33 mouse cellular contexts compared by ENCODE assay signal in genomic region chr11:33197133-33197514, GRCm38 (mm10). TPM values are rescaled to one million over a fixed set of nuclear protein-coding genes. Genes with fewer than 3 reads are reported as not detected.
DNase-seq lines count a peak whose midpoint lies in the region; ATAC-seq lines count a peak whose summit lies in the region.
"Had no signal": no experiment of that assay in that cellular context is flagged by ENCODE, and none has a peak within 500 bp of the region (broad histone marks: within the 10 kb centered on the region; RNA-seq: fewer than 3 reads in every experiment).

No protein-coding gene starts in this region.

- peak overlapping the region; percentile 52 for H3K4me2 ChIP-seq in hindbrain, embryonic 13.5 days
- H3K4me2 ChIP-seq in neural tube, embryonic 13.5 days = peak overlapping the region; percentile 49
- H3K4me2 ChIP-seq: forebrain, embryonic 13.5 days; heart, embryonic 11.5 days; limb, embryonic 12.5 days; liver, embryonic 11.5 days had no signal

- H3K4me1 ChIP-seq in embryonic facial prominence, embryonic 10.5 days = peaks cover 46% of the 10 kb centered on the region
- H3K4me1 ChIP-seq in hindbrain, embryonic 13.5 days (replicated peaks) = peaks cover 47% of the 10 kb centered on the region
- peaks cover 59% of the 10 kb centered on the region for H3K4me1 ChIP-seq in neural tube, embryonic 13.5 days (replicated peaks)

- H3K27ac ChIP-seq in embryonic facial prominence, embryonic 10.5 days (replicated peaks) = no peak overlapping the region
- H3K27ac ChIP-seq in hindbrain, embryonic 13.5 days = peak overlapping the region; percentile 90
- peak overlapping the region; percentile 95 for H3K27ac ChIP-seq in neural tube, embryonic 13.5 days (replicated peaks)
- H3K27ac ChIP-seq: forebrain, embryonic 13.5 days; gastrocnemius, adult 2 months; layer of hippocampus, adult 2 months; limb, embryonic 12.5 days had no signal

- peaks cover 100% of the 10 kb centered on the region for H3K27me3 ChIP-seq in embryonic facial prominence, embryonic 10.5 days (replicated peaks; ENCODE audit: low read depth, poor library complexity, severe bottlenecking)
- H3K27me3 ChIP-seq in hindbrain, embryonic 13.5 days = peaks cover 95% of the 10 kb centered on the region
- H3K27me3 ChIP-seq in neural tube, embryonic 13.5 days = peaks cover 91% of the 10 kb centered on the region

- DNase-seq in embryo, embryonic 10.5 days (ENCODE audit: low spot score) = peak; percentile 30
- DNase-seq in embryo, embryonic 10 days (ENCODE audit: low spot score) = no peak
- DNase-seq in embryonic facial prominence, embryonic 10.5 days (ENCODE audit: low spot score) = peak; percentile 28
- no peak for DNase-seq in ovary, adult 18-20 months (ENCODE audit: low spot score)
- DNase-seq in gastrocnemius, postnatal 25 days = no peak
- DNase-seq: adrenal gland, postnatal 10 days; gastrocnemius, adult 2 months; kidney, adult 9 months; kidney, postnatal 25 days; liver, postnatal 0 days; lung, postnatal 10 days; right cerebral cortex, adult 18-20 months; right cerebral cortex, postnatal 4 days; thymus, postnatal 14 days had no signal

- H3K4me3 ChIP-seq in embryonic facial prominence, embryonic 10.5 days = no peak overlapping the region
- H3K4me3 ChIP-seq in hindbrain, embryonic 13.5 days = peak overlapping the region; percentile 47; the same call in 1 of the 2 replicates
- peak overlapping the region; percentile 53 for H3K4me3 ChIP-seq in neural tube, embryonic 13.5 days
- H3K4me3 ChIP-seq: forebrain, embryonic 13.5 days; gastrocnemius, adult 2 months; layer of hippocampus, adult 2 months; limb, embryonic 12.5 days had no signal

- ATAC-seq in hindbrain, embryonic 13.5 days (ENCODE audit: low FRiP score) = no peak
- no peak for ATAC-seq in neural tube, embryonic 13.5 days (ENCODE audit: low read depth)
- ATAC-seq: activated CD4-positive, CD25-positive, alpha-beta regulatory T cell, adult 4 months; forebrain, embryonic 13.5 days; intestine, embryonic 16.5 days; liver, postnatal 0 days had no signal

- peak overlapping the region; percentile 74; the same call in 1 of the 2 replicates for H3K9ac ChIP-seq in hindbrain, embryonic 13.5 days
- H3K9ac ChIP-seq in neural tube, embryonic 13.5 days = peak overlapping the region; percentile 86
- H3K9ac ChIP-seq: forebrain, embryonic 13.5 days; limb, embryonic 12.5 days; liver, postnatal 0 days had no signal

- H3K36me3 ChIP-seq in embryonic facial prominence, embryonic 10.5 days (replicated peaks) = no peaks in the 10 kb centered on the region
- no peaks in the 10 kb centered on the region for H3K36me3 ChIP-seq in hindbrain, embryonic 13.5 days
- H3K36me3 ChIP-seq in neural tube, embryonic 13.5 days = no peaks in the 10 kb centered on the region; the same call in 1 of the 2 replicates
- H3K36me3 ChIP-seq: limb, embryonic 12.5 days; midbrain, embryonic 10.5 days had no signal

- H3K9me3 ChIP-seq in embryonic facial prominence, embryonic 10.5 days = peaks cover 7% of the 10 kb centered on the region
- H3K9me3 ChIP-seq in hindbrain, embryonic 13.5 days = no peaks in the 10 kb centered on the region; the same call in 1 of the 2 replicates
- 0 out of 2 replicates have a peak, but pooled peaks cover 3% of the 10 kb centered on the region for H3K9me3 ChIP-seq in neural tube, embryonic 13.5 days
- H3K9me3 ChIP-seq: forebrain, embryonic 13.5 days; limb, embryonic 12.5 days had no signal

- 19% methylated on average over 13 of the region's 13 CpGs for WGBS in embryonic facial prominence, embryonic 10.5 days
- WGBS in hindbrain, embryonic 13.5 days = 23% methylated on average over 13 of the region's 13 CpGs
- 24% methylated on average over 13 of the region's 13 CpGs for WGBS in neural tube, embryonic 13.5 days

RNA-seq across cellular contexts. Expression of gene Tlx3, which starts 6.3 kb away (rescaled TPM):
- 5.0 TPM in 2 replicates for polyA plus RNA-seq in embryonic facial prominence, embryonic 10.5 days (2016; fragmentation: Nextera tagmentation; extraction: Ambion mirVana)
- polyA plus RNA-seq in hindbrain, embryonic 13.5 days (2015; fragmentation: Nextera tagmentation; extraction: Ambion mirVana) = 20.2 and 29.0 TPM in 2 replicates
- 53.2 and 55.7 TPM in 2 replicates for polyA plus RNA-seq in neural tube, embryonic 13.5 days (2015; fragmentation: Nextera tagmentation; extraction: Ambion mirVana)
- not detected for total RNA-seq in gastrocnemius, postnatal 25 days (2021)
- total RNA-seq: common myeloid progenitor, adult 5-6 weeks; gastrocnemius, adult 2 months; hematopoietic stem cell, adult 5-6 weeks; layer of hippocampus, adult 2 months; layer of hippocampus, postnatal 25 days; MEL had no signal
- polyA plus RNA-seq: activated CD4-positive, CD25-positive, alpha-beta regulatory T cell, adult 4 months; C2C12; forebrain, embryonic 13.5 days; frontal cortex, adult 2 months; gonadal fat pad, adult 2 months; heart, embryonic 11.5 days; heart, postnatal 0 days; intestine, embryonic 16.5 days; liver, embryonic 11.5 days; liver, postnatal 0 days; stomach, embryonic 14.5 days had no signal

RNA-seq across cellular contexts. Expression of gene Npm1, which starts 34.1 kb away (rescaled TPM):
- polyA plus RNA-seq in embryonic facial prominence, embryonic 10.5 days (2016; fragmentation: Nextera tagmentation; extraction: Ambion mirVana) = 1,564 and 1,604 TPM in 2 replicates
- 542 and 556 TPM in 2 replicates for polyA plus RNA-seq in hindbrain, embryonic 13.5 days (2015; fragmentation: Nextera tagmentation; extraction: Ambion mirVana)
- 495 and 526 TPM in 2 replicates for polyA plus RNA-seq in neural tube, embryonic 13.5 days (2015; fragmentation: Nextera tagmentation; extraction: Ambion mirVana)
- total RNA-seq in gastrocnemius, postnatal 25 days (2021) = 100 to 1,000 TPM; 103 to 105 TPM

RNA-seq across cellular contexts. Expression of gene Fgf18, which starts 49.9 kb away (rescaled TPM):
- 2.8 and 3.4 TPM in 2 replicates for polyA plus RNA-seq in embryonic facial prominence, embryonic 10.5 days (2016; fragmentation: Nextera tagmentation; extraction: Ambion mirVana)
- polyA plus RNA-seq in hindbrain, embryonic 13.5 days (2015; fragmentation: Nextera tagmentation; extraction: Ambion mirVana) = 4.8 and 5.0 TPM in 2 replicates
- polyA plus RNA-seq in neural tube, embryonic 13.5 days (2015; fragmentation: Nextera tagmentation; extraction: Ambion mirVana) = 10.1 and 10.8 TPM in 2 replicates
- 1 to 10 TPM; 1.8 to 2.0 TPM for total RNA-seq in gastrocnemius, postnatal 25 days (2021)
- total RNA-seq: common myeloid progenitor, adult 5-6 weeks; hematopoietic stem cell, adult 5-6 weeks had no signal
- polyA plus RNA-seq: activated CD4-positive, CD25-positive, alpha-beta regulatory T cell, adult 4 months had no signal

Comparison
In these comparisons a context has a peak if more than half of its experiments do, and no peak if none do; other contexts are left out.
1. DNase-seq: peak in embryo, embryonic 10.5 days (single experiment) and embryonic facial prominence, embryonic 10.5 days (single experiment); none in embryo, embryonic 10 days (single experiment), ovary, adult 18-20 months (single experiment) and gastrocnemius, postnatal 25 days (single experiment).